Mouse (Mus musculus): ENCODE data around the gene Pou5f1.

DNA sequence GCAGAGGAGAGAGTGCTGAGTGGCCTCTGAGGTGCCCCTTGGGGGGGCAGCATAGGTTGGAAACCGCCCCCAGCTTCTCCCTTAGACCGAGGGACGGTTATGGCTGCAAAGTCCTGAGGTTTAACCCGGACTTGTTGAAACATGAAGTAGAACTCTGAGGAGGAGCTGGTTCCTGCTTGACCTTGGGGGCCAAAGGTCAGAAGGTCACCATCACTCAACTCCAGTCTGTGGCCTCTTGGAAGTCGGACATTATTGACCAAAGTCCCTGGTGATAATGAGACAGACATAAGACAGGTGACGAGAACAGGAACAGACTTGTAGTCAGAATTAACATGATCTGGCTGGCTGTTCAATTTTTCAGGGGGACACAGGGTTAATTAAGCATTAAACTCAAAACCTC, 8.9 kb downstream of the Pou5f1 start:
- no peak for TF ChIP-seq POLR2A (IDR thresholded peaks at IDR 0.05; ENCODE audit: insufficient read depth, low read length)
- no peak for TF ChIP-seq EP300 (IDR thresholded peaks at IDR 0.05; ENCODE audit: insufficient read depth, low read depth, low read length)

Data from ES-Bruce4 (cell line).